Mouse (Mus musculus) inflammation-experienced regulatory T-cells, adult 6 months (primary cell): ENCODE measurements at regions not wholly inside any gene's neighbourhood (a gene's known extent, or its start where the extent isn't known, plus 50 kb on each side); places are given as distances from the start of the nearest gene placed in this dataset.
"Not testable (repeated sequence)": the region's sequence is repeated elsewhere in the genome, so short reads cannot be mapped to it uniquely, and the experiment has no call there.

ENCODE experiments used
- ATAC-seq: one replicate; pipeline ENCODE4 v1.8.0; 2017

DNA sequence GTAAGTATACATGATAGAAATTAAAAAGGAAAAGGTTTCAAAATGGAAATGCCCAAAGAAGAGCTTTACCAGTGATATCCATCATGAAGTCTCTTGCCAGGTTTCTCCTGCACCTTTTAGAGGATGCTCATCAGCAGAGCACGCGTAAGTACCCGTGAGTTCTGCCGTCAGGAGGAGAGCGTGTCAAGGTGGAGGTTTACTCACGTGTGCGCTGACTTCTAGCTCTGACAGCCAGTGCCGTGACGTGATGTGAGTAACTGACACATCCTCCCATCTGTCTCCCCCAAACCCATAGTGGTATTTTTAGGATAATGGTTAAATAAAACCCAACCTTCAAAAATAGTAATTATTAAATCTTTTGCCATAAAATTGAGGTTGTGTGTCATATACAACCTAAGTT, 55.3 kb downstream of the Adra2a start:
- ATAC-seq = no peak

DNA sequence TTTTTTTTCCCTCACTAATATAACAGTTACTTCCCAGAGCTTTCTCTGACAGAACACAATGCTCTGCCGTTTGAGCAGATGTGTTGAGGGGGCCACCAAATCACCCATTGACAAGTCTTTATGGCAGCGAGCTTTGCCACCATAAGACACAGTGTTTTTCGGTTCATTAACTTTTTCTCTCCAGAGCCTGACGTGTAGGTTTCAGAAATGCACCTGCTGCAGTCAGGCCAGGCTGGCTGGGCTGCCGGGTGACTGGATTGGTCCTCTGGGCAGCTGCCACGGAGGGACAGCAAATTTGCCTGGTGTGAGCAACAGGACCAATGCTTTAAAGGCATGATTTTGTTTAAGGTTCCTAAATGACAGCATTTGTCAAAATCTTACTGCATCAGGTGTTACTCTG, 55.8 kb downstream of the Adra2a start:
- no peak for ATAC-seq

- ATAC-seq = no peak
These were observed 62.6 kb downstream of the Adra2a start for GRCm38 (mm10) chr19:54106571-54106970.

DNA sequence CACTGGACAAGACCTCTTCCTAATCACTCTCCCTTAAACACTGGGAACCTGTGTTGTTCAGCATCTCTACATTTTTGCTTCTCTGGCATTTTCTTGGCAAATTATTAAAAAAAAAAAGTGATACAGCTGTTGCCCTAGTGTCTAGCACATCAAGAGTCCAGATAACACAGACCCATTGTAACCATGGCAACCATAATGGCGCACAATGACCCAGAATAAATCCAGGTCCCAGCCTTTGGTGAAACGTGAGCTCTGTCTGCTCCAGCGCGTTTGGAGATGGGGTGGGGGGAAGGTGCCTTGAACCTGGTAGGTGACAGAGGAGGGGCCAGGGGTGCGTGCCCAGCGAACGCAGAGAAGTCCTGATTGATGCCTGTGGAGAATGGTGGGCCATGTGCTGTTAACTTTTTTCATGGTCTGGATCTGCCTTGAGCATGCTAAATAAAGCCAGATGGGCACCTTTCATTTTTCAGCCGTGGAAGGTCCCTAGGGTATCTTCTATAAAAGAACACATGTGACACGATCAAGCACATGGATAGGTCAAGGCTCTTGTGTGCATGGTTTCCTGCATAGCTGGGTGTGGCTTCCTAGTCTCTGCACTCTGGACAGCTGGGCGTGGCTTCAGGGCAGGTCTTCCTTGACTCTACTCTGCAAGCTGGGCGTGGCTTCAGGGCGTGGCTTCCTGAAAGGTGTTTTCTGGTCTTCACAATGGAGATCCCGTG, 63.3 kb downstream of the Adra2a start:
- ATAC-seq = no peak

- ATAC-seq = no peak
These were observed 66.1 kb downstream of the Adra2a start for GRCm38 (mm10) chr19:54110080-54110479.

GRCm38 (mm10) chr19:54112691-54113090, 68.7 kb downstream of the Adra2a start:
- no peak for ATAC-seq

GRCm38 (mm10) chr19:54113421-54113820, 69.5 kb downstream of the Adra2a start:
- ATAC-seq = no peak

- peak; percentile 71 for ATAC-seq
These were observed 70.8 kb downstream of the Adra2a start for GRCm38 (mm10) chr19:54114588-54115317.

DNA sequence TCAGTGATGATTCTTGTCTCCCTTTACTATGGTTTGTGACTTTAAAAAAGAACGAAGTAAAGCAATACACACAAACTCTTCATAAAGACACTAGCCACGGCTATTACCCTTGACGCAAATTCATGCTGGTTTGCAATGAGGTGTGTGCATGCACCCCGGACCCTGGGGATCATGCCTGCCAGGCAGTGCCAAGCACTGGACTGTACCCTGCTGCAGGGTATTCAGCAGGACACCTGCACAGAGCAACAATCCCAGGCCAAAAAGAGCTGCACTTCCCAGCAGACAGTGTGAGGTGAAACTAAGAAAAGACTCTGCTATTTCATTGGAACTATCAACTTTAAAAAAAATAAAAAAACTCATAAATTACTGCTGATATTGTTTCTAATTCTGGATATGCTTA, 71.4 kb downstream of the Adra2a start:
- ATAC-seq = no peak

DNA sequence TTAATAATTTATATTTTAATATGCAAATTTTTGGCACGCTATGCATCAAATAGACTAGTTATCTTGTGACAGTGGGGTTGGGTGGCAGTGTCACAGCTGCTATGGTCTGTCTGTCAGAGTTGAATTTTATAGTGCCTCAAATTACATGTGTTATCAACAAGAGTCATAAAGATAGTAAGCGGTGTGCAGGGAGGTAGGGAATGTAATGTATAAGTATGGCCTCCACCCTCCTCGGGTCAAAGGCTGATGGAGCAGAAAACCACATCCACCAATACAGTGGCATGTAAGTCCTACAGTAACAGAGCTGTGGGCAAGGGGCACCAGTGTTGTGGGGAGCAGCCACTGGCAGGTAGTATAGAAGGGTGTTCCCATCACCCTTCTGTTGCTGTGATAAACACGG, 72.9 kb downstream of the Adra2a start:
- no peak for ATAC-seq

GRCm38 (mm10) chr19:54117676-54118075, 73.7 kb downstream of the Adra2a start:
- no peak for ATAC-seq

DNA sequence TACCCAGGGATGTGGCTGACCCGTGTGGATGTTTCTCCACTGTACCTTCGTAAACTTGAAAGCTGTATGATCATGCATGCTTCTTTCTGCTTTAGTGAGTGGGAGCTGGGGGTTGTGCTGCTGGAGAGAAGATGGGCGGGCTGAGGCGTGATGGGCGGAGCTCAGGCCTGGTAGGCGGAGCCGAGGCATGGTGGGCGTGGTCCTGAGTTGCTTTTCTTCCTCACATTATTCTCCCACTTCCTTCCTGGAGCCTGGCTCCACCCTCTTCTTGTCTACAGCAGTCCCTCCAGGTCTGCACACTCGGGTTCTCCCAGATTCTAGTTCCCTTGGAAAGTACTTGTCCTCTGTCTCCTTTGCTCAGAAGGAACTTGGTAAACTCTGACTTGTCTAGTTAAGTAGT, 79.6 kb downstream of the Adra2a start:
- no peak for ATAC-seq

DNA sequence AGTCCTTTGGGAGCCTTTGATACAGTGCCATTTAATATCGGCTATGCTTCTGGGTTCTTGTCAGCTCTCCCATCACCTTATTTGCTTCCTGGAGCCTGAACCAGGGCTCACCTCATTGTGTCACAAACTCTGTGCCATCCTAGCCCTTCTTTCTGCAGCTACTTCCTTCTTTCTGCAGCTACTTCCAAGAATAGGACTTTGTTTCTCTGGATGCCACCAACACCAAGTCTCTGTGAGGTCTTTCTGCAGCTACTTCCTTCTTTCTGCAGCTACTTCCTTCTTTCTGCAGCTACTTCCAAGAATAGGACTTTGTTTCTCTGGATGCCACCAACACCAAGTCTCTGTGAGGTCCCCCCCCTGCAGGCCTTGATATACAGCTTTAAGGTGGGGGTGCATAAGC, 107.8 kb downstream of the Adra2a start:
- not testable (repeated sequence) for ATAC-seq

DNA sequence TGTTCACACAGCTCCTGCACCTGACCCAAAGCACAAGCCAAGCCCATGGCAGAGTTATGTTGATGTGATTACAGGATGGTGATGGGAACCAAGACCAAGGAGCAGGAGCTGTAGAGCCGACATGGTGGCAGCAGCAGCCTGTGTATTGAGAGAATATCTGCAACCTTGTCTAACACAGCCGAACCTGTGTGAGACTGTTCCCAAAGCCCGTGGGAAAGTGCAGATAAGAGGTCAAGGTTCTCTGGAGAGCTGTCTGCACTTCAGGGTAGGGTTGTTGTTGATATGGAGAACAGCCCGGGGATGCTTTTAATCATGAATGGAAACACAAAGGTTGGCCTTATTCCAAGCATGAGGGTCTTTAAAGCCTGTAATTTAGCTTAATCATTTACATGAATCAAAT, 110.4 kb downstream of the Adra2a start:
- ATAC-seq = no peak

DNA sequence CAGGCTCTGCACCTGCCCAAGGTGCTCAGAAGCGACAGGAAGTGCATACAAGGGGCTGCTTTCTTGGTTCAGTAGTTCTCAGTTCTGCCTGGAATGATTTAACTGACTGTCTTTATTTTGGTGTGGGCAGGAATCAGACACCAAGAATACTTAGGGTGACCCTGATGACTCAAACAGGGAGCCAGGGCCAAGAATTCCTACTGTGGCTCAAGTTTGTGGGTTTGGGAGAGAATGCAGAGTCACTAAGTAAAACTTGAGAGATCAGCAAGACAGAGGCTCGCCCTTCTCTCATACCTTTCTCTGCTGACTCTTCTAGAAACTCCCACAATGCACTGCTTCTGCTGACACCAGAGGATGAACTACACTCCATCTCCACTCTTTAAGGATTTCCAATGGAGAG, 126.4 kb downstream of the Adra2a start:
- no peak for ATAC-seq

DNA sequence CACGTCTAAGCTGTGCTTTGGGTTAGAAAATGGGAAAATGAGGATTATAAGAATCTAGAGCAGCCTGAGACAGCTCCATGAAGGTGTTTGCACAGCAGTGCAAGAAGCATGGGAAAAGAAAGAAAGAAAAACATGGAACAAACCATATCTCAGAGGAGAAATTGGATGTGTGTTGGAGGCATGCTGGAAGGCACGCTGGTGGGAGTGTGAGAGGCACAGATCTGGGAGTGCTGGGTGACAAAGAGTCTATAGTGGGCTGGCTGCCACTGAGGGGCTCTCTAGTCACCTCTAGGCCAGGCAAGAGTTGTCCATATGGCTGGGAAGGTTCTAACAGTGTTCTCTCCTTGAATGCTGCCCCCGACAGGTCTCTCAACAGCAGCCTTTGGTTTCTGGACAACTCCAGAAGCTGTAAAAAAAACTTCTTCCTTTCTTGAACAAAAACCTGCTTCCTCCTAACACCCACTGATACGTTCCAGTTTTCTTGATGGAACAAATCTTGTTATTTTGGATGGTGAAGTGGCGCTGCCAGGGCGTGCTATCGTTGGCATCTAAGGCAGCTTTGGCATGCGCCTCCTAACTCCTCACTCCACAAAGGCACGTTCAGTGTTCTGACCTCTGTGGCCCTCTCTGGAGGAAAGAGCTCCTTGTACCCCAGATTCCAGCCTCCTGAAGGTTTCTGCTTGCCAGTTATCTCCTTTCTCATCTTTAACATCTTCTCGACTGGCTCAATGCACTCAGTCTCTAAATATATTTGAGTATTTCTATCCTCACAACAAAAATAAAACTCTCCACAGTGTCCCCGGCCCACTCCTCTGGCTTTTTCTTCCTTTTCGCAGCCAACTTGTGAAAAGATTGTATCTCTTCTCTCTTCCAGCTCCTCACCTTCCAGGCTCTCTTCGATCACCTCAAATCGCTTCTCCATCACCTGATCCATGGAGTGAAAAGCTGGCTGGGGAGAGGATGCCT, 130.4 kb downstream of the Adra2a start:
- no peak for ATAC-seq

DNA sequence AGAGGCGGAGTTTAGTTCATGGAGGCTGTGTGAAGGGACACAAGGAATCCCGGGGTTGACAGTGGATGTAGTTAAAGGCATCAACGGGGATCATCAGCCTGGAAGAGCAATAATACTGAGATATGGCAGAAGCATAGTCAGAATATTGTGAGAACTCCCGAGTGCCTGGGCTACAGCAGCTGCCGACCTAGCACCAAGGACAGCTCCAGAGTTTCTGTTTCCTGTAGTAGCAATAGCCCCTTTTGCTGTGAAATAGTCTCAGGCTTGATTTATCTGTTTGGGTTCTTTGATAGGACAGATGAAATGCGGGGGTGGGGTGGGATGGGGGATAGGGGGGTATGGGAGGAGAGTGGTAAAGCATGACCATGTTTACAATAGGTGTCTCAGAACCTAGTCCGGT, 131.8 kb downstream of the Adra2a start:
- no peak for ATAC-seq

GRCm38 (mm10) chr19:54177491-54177890, 133.5 kb downstream of the Adra2a start:
- ATAC-seq = no peak

DNA sequence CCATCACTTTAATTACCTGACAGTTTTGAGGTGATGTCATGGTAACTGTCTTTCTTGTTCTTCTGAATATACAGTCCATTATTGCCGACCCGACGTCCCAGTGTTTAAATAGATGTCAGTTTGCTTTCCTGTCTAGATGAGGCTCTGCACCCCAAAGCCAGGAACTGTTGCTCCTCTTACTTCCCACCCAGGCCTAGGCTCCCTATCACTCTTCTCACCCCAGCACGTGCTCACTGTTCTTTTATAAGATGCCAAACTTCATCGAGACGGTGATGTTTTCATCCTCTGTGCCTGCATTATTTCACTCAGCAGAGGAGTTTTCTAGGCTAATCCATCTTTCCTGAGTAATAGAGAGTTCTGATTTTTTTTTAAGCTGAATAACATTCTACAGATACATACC, 156.5 kb downstream of the Adra2a start:
- no peak for ATAC-seq

DNA sequence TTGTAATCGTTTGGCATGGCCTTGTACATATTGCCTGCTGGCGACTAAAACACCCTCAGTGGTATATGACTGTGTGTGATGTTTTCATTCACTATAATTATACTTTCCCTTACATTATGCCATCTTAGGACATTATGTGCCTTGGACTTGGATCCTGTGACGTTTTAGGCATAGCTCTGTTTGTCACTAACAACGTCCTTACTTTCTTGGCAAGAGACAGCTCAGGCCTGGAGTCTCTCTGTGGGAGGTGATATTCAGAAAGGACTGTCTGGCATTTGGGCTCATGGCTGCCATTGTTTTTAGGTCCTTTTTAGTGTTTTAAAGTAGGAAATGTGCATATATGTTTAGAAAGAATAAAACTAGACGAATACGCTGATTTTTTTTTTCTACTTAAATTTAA, 158.5 kb downstream of the Adra2a start:
- no peak for ATAC-seq

DNA sequence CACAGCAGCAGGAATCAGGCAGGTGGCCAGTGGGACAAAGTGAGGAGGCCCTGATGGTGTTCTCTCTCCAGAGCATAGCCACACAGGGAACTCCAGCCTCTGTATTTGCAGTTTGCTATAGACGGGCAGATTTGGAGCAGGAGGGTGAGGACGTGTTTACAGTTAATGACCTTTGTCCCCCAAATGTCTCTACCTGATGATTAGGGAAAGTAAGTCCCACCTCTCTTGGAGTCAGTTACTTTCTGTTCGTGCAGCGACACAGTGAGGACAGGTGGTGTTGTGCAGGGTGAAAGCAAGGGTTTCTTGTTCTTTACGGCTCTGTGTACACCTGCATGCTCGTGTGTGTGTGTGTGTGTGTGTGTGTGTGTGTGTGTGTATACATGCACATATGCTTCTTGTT, 162.9 kb downstream of the Adra2a start:
- ATAC-seq = no peak

GRCm38 (mm10) chr19:54212169-54212568, 168.2 kb downstream of the Adra2a start:
- no peak for ATAC-seq

DNA sequence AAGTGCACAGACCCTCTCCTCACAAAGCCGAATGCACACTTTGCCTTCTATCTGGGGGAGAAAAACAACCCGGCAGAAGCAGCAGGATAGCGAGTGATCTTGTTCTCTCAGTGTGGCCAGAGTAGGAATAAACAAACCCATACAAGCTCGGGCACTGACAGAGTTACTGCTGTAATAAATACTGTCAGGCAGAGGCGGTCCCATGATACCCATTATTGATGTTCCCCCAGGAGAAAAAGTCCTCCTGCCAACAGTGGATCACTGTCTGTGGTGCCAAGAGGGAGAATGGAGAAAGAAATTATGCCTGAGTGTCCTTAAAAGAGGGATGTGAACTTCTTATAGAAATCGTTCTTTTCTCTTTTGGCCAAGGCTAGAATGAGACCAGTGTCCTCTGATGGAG, 200.2 kb downstream of the Adra2a start:
- no peak for ATAC-seq
